Mouse (Mus musculus) midbrain, embryonic 10.5 days (tissue): Measurements from ENCODE around the gene Zfp787. TPM values are rescaled to one million over a fixed set of nuclear protein-coding genes. Genes with fewer than 3 reads are reported as not detected.

Experiments used
- DNase-seq: peaks from one replicate; pipeline ENCODE4 v3.0.0-alpha.2; 2017; ENCODE audit warnings: low spot score
- H3K27ac ChIP-seq: fragments of 300-500 bp; sonication (generic); replicated peaks from 2 replicates; pipeline ENCODE4 v1.5.1; 2016; ENCODE audit warnings: mild to moderate bottlenecking
- H3K27me3 ChIP-seq: fragments of 300-500 bp; sonication (generic); 2 replicates; pipeline ENCODE4 v1.6.1; 2016; ENCODE audit warnings: low read depth, mild to moderate bottlenecking; ENCODE audit not compliant: poor library complexity, severe bottlenecking
- H3K36me3 ChIP-seq: fragments of 300-500 bp; sonication (generic); 2 replicates; pipeline ENCODE4 v1.6.1; 2016; ENCODE audit warnings: mild to moderate bottlenecking, moderate library complexity
- H3K4me1 ChIP-seq: fragments of 300-500 bp; sonication (generic); 2 replicates; pipeline ENCODE4 v1.6.1; 2016
- H3K4me3 ChIP-seq: fragments of 300-500 bp; sonication (generic); 2 replicates; pipeline ENCODE4 v1.5.1; 2016; ENCODE audit warnings: mild to moderate bottlenecking, moderate library complexity
- H3K9me3 ChIP-seq: fragments of 300-500 bp; sonication (generic); replicated peaks from 2 replicates; pipeline ENCODE4 v1.6.1; 2016; ENCODE audit warnings: mild to moderate bottlenecking
- WGBS: fragments of 180-500 bp; shearing (Covaris S2); methylation state at CpG from one replicate; pipeline ENCODE4 v1.1.7; 2016; 5-methylcytosine and 5-hydroxymethylcytosine counted together
- polyA plus RNA-seq: library from polyadenylated mRNA; unstranded; fragments of >200 nt; fragmentation: Nextera tagmentation; extraction: Ambion mirVana; gene quantifications from 2 replicates; pipeline ENCODE4 v1.2.1, GENCODE M21; 2016

Gene Zfp787
- polyA plus RNA-seq, result 25.0 and 27.3 TPM in 2 replicates

- H3K4me3 ChIP-seq, result peak within 1 kb of the TSS; percentile 86
- peaks cover 22% of the 10 kb centered on the region for H3K4me1 ChIP-seq
- no peaks in the 10 kb centered on the region for H3K27me3 ChIP-seq
- 0% methylated on average over 54 of the region's 54 CpGs for WGBS
- no peaks in the 10 kb centered on the region for H3K9me3 ChIP-seq
- peaks cover 6% of the 10 kb centered on the region; the same call in 1 of the 2 replicates for H3K36me3 ChIP-seq
- H3K27ac ChIP-seq, result peak within 1 kb of the TSS; percentile 94
- DNase-seq, result peak; percentile 97
Measured at GRCm38 (mm10) chr7:6155901-6156411, at the start of gene Zfp787. Gene Zfp787, minus strand, starts transcription at chr7:6155997.

DNA sequence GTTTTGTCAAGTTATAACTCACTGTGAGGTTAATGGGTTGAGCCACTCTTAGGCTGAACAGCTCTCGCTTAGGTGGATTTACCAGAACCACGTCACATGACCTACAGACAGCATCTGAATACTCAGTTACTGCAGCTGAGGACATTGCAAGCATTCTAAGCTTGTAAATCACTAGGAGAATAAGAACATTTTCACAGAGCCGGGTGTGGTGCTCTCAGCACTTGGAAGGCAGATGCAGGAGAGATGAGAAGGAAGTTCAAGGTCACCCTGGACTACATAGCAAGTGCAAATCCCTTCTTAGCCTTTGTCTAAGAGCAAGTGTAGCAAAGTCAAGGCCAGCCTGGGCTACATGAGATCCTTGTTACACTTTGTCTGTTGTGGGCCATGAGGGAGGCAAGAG, 48.4 kb upstream of the Zfp787 start:
- WGBS, result 81% methylated on average over 3 of the region's 3 CpGs
- H3K36me3 ChIP-seq, result no peaks in the 10 kb centered on the region
- H3K4me1 ChIP-seq, result no peaks in the 10 kb centered on the region
- H3K4me3 ChIP-seq, result no peak overlapping the region
- no peak for DNase-seq
- H3K9me3 ChIP-seq, result peaks cover 43% of the 10 kb centered on the region
- no peak overlapping the region for H3K27ac ChIP-seq
- no peaks in the 10 kb centered on the region for H3K27me3 ChIP-seq

DNA sequence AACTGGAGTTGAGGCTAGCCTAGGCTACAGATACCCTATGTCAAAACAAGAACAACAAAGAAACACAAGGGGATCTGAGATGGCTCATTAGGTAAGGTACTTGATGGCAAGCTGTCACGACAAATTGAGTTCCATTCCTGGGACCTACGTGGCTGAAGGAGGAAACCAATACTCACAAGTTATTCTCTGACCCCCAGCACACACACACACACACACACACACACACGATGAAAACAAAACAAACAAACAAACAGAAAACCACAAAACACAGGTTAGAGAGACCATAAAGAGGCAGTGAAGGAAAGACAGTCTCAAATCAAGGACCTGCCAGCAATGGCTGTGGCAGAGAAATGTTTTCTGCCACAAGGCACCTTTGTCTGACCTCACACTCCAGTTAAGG, 41.0 kb upstream of the Zfp787 start, which contains the start of gene Galp:
Gene Galp, plus strand, starts transcription at position 301 of the 400 bp plus-strand sequence.
- H3K36me3 ChIP-seq, result no peaks in the 10 kb centered on the region
- H3K4me1 ChIP-seq, result no peaks in the 10 kb centered on the region
- 74% methylated on average over 3 of the region's 3 CpGs for WGBS
- peaks cover 22% of the 10 kb centered on the region; the same call in 1 of the 2 replicates for H3K9me3 ChIP-seq
- DNase-seq, result no peak
- no peak within 1 kb of the TSS for H3K27ac ChIP-seq
- no peak within 1 kb of the TSS for H3K4me3 ChIP-seq
- no peaks in the 10 kb centered on the region for H3K27me3 ChIP-seq

GRCm38 (mm10) chr7:6195777-6196176, 40.0 kb upstream of the Zfp787 start:
- WGBS, result 47% methylated on average over 2 of the region's 2 CpGs

DNA sequence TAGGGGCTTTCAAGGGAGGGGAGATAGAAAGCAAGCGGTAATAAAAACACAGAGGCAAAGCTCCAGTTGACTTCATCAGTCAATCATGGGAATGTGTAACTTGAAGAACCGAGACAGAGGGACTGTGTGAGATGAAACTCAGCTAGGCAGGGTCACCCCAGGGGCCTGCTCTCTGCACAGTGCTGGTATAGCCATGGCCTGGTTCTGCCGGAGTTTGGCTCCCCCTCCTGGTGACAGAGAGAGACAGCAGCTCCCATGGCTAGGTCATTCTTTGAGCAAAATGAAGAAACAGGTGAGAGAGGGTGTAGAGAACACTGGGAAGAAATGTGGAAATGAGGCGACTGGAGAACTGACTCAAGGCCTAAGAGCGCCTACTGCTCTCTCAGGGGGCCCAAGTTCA, 38.3 kb upstream of the Zfp787 start:
- peaks cover 16% of the 10 kb centered on the region for H3K36me3 ChIP-seq
- peaks cover 11% of the 10 kb centered on the region; the same call in 1 of the 2 replicates for H3K9me3 ChIP-seq
- H3K27me3 ChIP-seq, result peaks cover 8% of the 10 kb centered on the region
- DNase-seq, result peak; percentile 63
- no peak overlapping the region for H3K4me3 ChIP-seq
- no peak overlapping the region for H3K27ac ChIP-seq
- WGBS, result 24% methylated on average over 5 of the region's 5 CpGs
- H3K4me1 ChIP-seq, result no peaks in the 10 kb centered on the region

More at GRCm38 (mm10) chr7:6195777-6196176, 40.0 kb upstream of the Zfp787 start:
- H3K4me3 ChIP-seq, result no peak overlapping the region
- H3K4me1 ChIP-seq, result no peaks in the 10 kb centered on the region
- peaks cover 16% of the 10 kb centered on the region; the same call in 1 of the 2 replicates for H3K9me3 ChIP-seq
- no peak for DNase-seq
- no peak overlapping the region for H3K27ac ChIP-seq
- no peaks in the 10 kb centered on the region for H3K36me3 ChIP-seq
- H3K27me3 ChIP-seq, result no peaks in the 10 kb centered on the region

- Histone ChIP-seq H3K4me1 (no peaks in the 10 kb centered on the region), H3K27ac (no peak overlapping the region), H3K9me3 (peaks cover 8% of the 10 kb centered on the region; the same call in 1 of the 2 replicates), H3K4me3 (no peak overlapping the region), H3K27me3 (peaks cover 13% of the 10 kb centered on the region), H3K36me3 (peaks cover 44% of the 10 kb centered on the region)
- DNase-seq, result peak; percentile 54
- 35% methylated on average over 3 of the region's 3 CpGs for WGBS
Measured at GRCm38 (mm10) chr7:6191376-6191775, 35.6 kb upstream of the Zfp787 start.

DNA sequence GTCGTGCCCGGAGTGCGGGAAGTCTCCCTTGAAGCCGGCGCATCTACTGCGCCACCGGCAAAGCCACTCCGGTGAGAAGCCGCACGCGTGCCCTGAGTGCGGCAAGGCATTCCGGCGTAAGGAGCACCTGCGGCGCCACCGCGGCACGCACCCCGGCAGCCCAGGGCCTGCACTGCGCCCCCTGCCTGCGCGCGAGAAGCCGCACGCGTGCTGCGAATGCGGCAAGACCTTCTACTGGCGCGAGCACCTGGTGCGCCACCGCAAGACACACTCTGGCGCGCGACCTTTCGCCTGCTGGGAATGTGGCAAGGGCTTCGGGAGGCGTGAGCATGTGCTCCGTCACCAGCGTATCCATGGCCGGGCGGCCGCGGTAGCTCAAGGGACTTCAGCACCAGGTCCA, 33.7 kb upstream of the Zfp787 start:
- Histone ChIP-seq H3K27me3 (peaks cover 13% of the 10 kb centered on the region), H3K9me3 (peaks cover 8% of the 10 kb centered on the region; the same call in 1 of the 2 replicates), H3K4me1 (no peaks in the 10 kb centered on the region), H3K4me3 (no peak overlapping the region), H3K27ac (no peak overlapping the region), H3K36me3 (peaks cover 62% of the 10 kb centered on the region)
- no peak for DNase-seq
- WGBS, result 37% methylated on average over 45 of the region's 45 CpGs

DNA sequence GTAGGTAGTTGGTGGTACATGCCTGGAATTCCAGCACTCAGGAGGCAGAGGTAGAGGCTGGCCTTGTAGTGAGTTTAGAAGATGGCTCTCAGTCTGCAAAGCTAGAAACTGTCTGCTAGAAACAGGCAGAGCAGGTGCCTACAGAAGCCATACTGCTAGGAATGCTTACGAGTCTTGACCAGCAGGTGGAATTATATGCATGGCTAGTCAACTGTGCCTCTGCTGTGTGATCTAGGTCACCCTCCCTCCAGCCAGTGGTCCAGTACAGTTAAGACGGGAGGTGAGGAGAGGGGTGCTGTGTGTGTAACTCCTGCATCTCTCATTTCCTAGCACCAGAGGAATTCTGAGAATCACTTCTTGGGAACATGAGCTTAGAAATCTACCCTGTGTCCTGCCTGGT, 31.0 kb upstream of the Zfp787 start:
- no peak overlapping the region for H3K27ac ChIP-seq
- WGBS, result 78% methylated on average over 2 of the region's 2 CpGs
- H3K4me3 ChIP-seq, result no peak overlapping the region
- no peaks in the 10 kb centered on the region for H3K4me1 ChIP-seq
- H3K27me3 ChIP-seq, result peaks cover 13% of the 10 kb centered on the region
- H3K36me3 ChIP-seq, result peaks cover 86% of the 10 kb centered on the region
- DNase-seq, result no peak
- H3K9me3 ChIP-seq, result peaks cover 8% of the 10 kb centered on the region; the same call in 1 of the 2 replicates

GRCm38 (mm10) chr7:6186176-6186575, 30.4 kb upstream of the Zfp787 start:
- DNase-seq, result no peak
- Histone ChIP-seq H3K4me3 (no peak overlapping the region), H3K27ac (no peak overlapping the region), H3K27me3 (peaks cover 13% of the 10 kb centered on the region), H3K4me1 (no peaks in the 10 kb centered on the region), H3K9me3 (peaks cover 8% of the 10 kb centered on the region; the same call in 1 of the 2 replicates), H3K36me3 (peaks cover 90% of the 10 kb centered on the region)
- 100% methylated on average over 2 of the region's 2 CpGs for WGBS

DNA sequence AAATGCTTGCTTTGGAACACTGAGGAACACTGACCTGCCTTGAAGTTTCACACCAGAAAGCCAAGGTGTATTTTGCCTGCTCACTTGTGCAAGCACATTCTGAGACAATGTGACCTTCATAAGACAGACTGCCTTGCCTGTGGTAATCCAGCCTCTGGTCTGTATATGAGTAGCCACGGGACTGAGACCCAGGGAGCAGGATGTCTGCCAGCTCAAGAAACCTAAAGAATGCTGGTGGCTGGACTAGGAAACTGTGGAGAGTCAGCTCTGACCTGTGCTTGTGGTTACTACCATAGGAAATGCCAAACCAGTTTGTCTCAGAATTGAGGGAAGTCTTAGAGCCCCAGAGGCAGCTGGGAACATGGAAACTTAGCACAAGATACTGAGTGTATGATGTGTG, 29.6 kb upstream of the Zfp787 start:
- H3K4me1 ChIP-seq, result no peaks in the 10 kb centered on the region
- 94% methylated on average over 1 of the region's 1 CpGs for WGBS
- peaks cover 94% of the 10 kb centered on the region for H3K36me3 ChIP-seq
- DNase-seq, result no peak
- H3K27ac ChIP-seq, result no peak overlapping the region
- H3K9me3 ChIP-seq, result peaks cover 8% of the 10 kb centered on the region; the same call in 1 of the 2 replicates
- H3K27me3 ChIP-seq, result peaks cover 13% of the 10 kb centered on the region
- H3K4me3 ChIP-seq, result no peak overlapping the region

GRCm38 (mm10) chr7:6184521-6184920, 28.7 kb upstream of the Zfp787 start:
- Histone ChIP-seq H3K4me1 (no peaks in the 10 kb centered on the region), H3K4me3 (no peak overlapping the region), H3K27me3 (peaks cover 10% of the 10 kb centered on the region), H3K36me3 (peaks cover 92% of the 10 kb centered on the region), H3K27ac (no peak overlapping the region), H3K9me3 (peaks cover 4% of the 10 kb centered on the region; the same call in 1 of the 2 replicates)
- no peak for DNase-seq
- 94% methylated on average over 8 of the region's 8 CpGs for WGBS

- DNase-seq, result no peak
- WGBS, result 95% methylated on average over 19 of the region's 19 CpGs
- Histone ChIP-seq H3K9me3 (no peaks in the 10 kb centered on the region), H3K27me3 (peaks cover 2% of the 10 kb centered on the region; the same call in 1 of the 2 replicates), H3K27ac (no peak overlapping the region), H3K36me3 (peaks cover 90% of the 10 kb centered on the region), H3K4me1 (no peaks in the 10 kb centered on the region), H3K4me3 (no peak overlapping the region)
Measured at GRCm38 (mm10) chr7:6183802-6184201, 28.0 kb upstream of the Zfp787 start.

- Histone ChIP-seq H3K9me3 (no peaks in the 10 kb centered on the region), H3K36me3 (peaks cover 90% of the 10 kb centered on the region), H3K27me3 (no peaks in the 10 kb centered on the region), H3K4me1 (no peaks in the 10 kb centered on the region), H3K4me3 (no peak overlapping the region), H3K27ac (no peak overlapping the region)
- no peak for DNase-seq
Measured at GRCm38 (mm10) chr7:6182882-6183281, 27.1 kb upstream of the Zfp787 start.
